Comparison of ENCODE assay signal across 18 mouse cellular contexts in genomic region chr7:89023230-89024030, GRCm38 (mm10).
"Had no signal": no experiment of that assay in that cellular context is flagged by ENCODE, and none has a peak within 500 bp of the region (broad histone marks: within the 10 kb centered on the region; RNA-seq: fewer than 3 reads in every experiment).

No protein-coding gene starts in this region.

- DNase-seq: liver, embryonic 13.5 days; liver, postnatal 0 days; lung, adult 2 months; lung, postnatal 14 days; lung, postnatal 36 days; right cerebral cortex, postnatal 14 days; thymus, adult 2 months; thymus, postnatal 25 days; thymus, postnatal 4 days had no signal

- H3K4me1 ChIP-seq: liver, embryonic 13.5 days; liver, embryonic 15.5 days; lung, embryonic 15.5 days; midbrain, embryonic 12.5 days; neural tube, embryonic 12.5 days; stomach, embryonic 15.5 days had no signal

- H3K27ac ChIP-seq: liver, embryonic 13.5 days; liver, embryonic 15.5 days; lung, embryonic 15.5 days; macrophage; midbrain, embryonic 12.5 days; neural tube, embryonic 12.5 days; stomach, embryonic 15.5 days; stomach, postnatal 0 days had no signal

- H3K27me3 ChIP-seq: liver, embryonic 13.5 days; liver, embryonic 15.5 days; lung, embryonic 15.5 days; midbrain, embryonic 12.5 days; neural tube, embryonic 12.5 days; stomach, embryonic 15.5 days had no signal

- H3K4me3 ChIP-seq: liver, embryonic 13.5 days; liver, embryonic 15.5 days; lung, embryonic 15.5 days; midbrain, embryonic 12.5 days; neural tube, embryonic 12.5 days; stomach, embryonic 15.5 days had no signal

- H3K9ac ChIP-seq: liver, embryonic 13.5 days; liver, embryonic 15.5 days; liver, postnatal 0 days; lung, embryonic 15.5 days; midbrain, embryonic 12.5 days; neural tube, embryonic 12.5 days; stomach, embryonic 15.5 days had no signal

- H3K4me2 ChIP-seq: liver, embryonic 11.5 days; liver, embryonic 13.5 days; liver, embryonic 15.5 days; lung, embryonic 15.5 days; midbrain, embryonic 12.5 days; neural tube, embryonic 12.5 days; stomach, embryonic 15.5 days had no signal

- H3K9me3 ChIP-seq: liver, embryonic 13.5 days; liver, embryonic 15.5 days; lung, embryonic 15.5 days; midbrain, embryonic 12.5 days; neural tube, embryonic 12.5 days; stomach, embryonic 15.5 days had no signal

- ATAC-seq: liver, postnatal 0 days; lung, postnatal 0 days had no signal

- H3K36me3 ChIP-seq: liver, embryonic 13.5 days; liver, embryonic 15.5 days; lung, embryonic 15.5 days; midbrain, embryonic 12.5 days; neural tube, embryonic 12.5 days; stomach, embryonic 15.5 days had no signal
